Mouse (Mus musculus): Measurements from ENCODE around the gene Nmt1.

- TF ChIP-seq POLR2A (IDR thresholded peaks at IDR 0.05; ENCODE audit: insufficient read depth, low read length) (no peak), CTCF (IDR thresholded peaks at IDR 0.05; ENCODE audit: low read depth, low read length) (no peak)
These were observed 70.7 kb downstream of the Nmt1 start for GRCm38 (mm10) chr11:103098531-103099190.

All from ES-Bruce4 (cell line).